Mouse (Mus musculus): ENCODE measurements around the gene Prdx1. TPM values are rescaled to one million over a fixed set of nuclear protein-coding genes. Genes with fewer than 3 reads are reported as not detected.

The Prdx1 gene
- polyA plus RNA-seq (2014; fragmentation: Nextera tagmentation; extraction: Ambion mirVana) = 1,014 and 1,024 TPM in 2 replicates

- Histone ChIP-seq H3K4me1 (ENCODE audit: control insufficient read depth, insufficient read depth, low read length) (peaks cover 9% of the 10 kb centered on the region), H3K9me3 (replicated peaks; ENCODE audit: control insufficient read depth, low read length) (no peaks in the 10 kb centered on the region), H3K27ac (ENCODE audit: low read depth, low read length) (peak within 1 kb of the TSS; percentile 92), H3K9ac (ENCODE audit: low read depth, low read length) (peak within 1 kb of the TSS; percentile 74), H3K4me3 (ENCODE audit: low read depth, low read length) (peak within 1 kb of the TSS; percentile 60), H3K36me3 (ENCODE audit: control insufficient read depth, insufficient read depth, low read length) (peaks cover 15% of the 10 kb centered on the region), H3K27me3 (ENCODE audit: control insufficient read depth, insufficient read depth, low read length) (no peaks in the 10 kb centered on the region), H3K4me2 (peak within 1 kb of the TSS; percentile 76)
- under 1% methylated on average over 56 of the region's 56 CpGs for WGBS (ENCODE audit: insufficient replicate concordance)
- ATAC-seq (replicated peaks; ENCODE audit: insufficient number of reproducible peaks, low FRiP score, low TSS enrichment) = peak; percentile 94
These were observed at the start of gene Prdx1 for GRCm38 (mm10) chr4:116685402-116686061. Prdx1 (plus strand) TSS chr4:116685544.

DNA sequence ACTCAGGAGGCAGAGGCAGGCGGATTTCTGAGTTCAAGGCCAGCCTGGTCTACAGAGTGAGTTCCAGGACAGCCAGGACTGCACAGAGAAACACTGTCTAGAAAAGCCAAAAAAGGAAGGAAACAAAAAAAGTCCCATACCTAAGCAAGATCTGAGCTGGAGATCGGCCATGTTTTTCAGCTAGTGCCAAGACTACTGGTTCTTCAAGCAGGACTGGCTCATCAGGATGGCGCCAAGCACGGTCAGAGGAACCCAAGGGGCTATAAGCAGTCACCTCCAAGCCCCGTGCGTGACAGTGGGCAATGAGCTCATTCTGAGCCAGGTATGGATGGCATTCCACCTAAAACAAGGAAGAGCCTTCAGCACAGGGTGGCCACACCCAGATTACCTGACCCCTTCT lies 46.5 kb upstream of the Prdx1 start:
- Histone ChIP-seq H3K9ac (ENCODE audit: low read depth, low read length) (no peak overlapping the region), H3K9me3 (replicated peaks; ENCODE audit: control insufficient read depth, low read length) (no peaks in the 10 kb centered on the region), H3K4me1 (ENCODE audit: control insufficient read depth, insufficient read depth, low read length) (no peaks in the 10 kb centered on the region), H3K4me2 (no peak overlapping the region), H3K36me3 (ENCODE audit: control insufficient read depth, insufficient read depth, low read length) (peaks cover 55% of the 10 kb centered on the region), H3K27ac (ENCODE audit: low read depth, low read length) (no peak overlapping the region), H3K4me3 (ENCODE audit: low read depth, low read length) (no peak overlapping the region), H3K27me3 (ENCODE audit: control insufficient read depth, insufficient read depth, low read length) (no peaks in the 10 kb centered on the region)
- no peak for ATAC-seq (replicated peaks; ENCODE audit: insufficient number of reproducible peaks, low FRiP score, low TSS enrichment)
- WGBS (ENCODE audit: insufficient replicate concordance) = 97% methylated on average over 6 of the region's 6 CpGs

- Histone ChIP-seq H3K27me3 (ENCODE audit: control insufficient read depth, insufficient read depth, low read length) (no peaks in the 10 kb centered on the region), H3K4me1 (ENCODE audit: control insufficient read depth, insufficient read depth, low read length) (peaks cover 7% of the 10 kb centered on the region; the same call in 1 of the 2 replicates), H3K9me3 (replicated peaks; ENCODE audit: control insufficient read depth, low read length) (no peaks in the 10 kb centered on the region), H3K9ac (ENCODE audit: low read depth, low read length) (no peak overlapping the region), H3K4me3 (ENCODE audit: low read depth, low read length) (no peak overlapping the region), H3K27ac (ENCODE audit: low read depth, low read length) (no peak overlapping the region), H3K36me3 (ENCODE audit: control insufficient read depth, insufficient read depth, low read length) (peaks cover 47% of the 10 kb centered on the region), H3K4me2 (no peak overlapping the region)
- no peak for ATAC-seq (replicated peaks; ENCODE audit: insufficient number of reproducible peaks, low FRiP score, low TSS enrichment)
- WGBS (ENCODE audit: insufficient replicate concordance) = 100% methylated on average over 1 of the region's 1 CpGs
These were observed 43.3 kb upstream of the Prdx1 start for GRCm38 (mm10) chr4:116642071-116642470.

DNA sequence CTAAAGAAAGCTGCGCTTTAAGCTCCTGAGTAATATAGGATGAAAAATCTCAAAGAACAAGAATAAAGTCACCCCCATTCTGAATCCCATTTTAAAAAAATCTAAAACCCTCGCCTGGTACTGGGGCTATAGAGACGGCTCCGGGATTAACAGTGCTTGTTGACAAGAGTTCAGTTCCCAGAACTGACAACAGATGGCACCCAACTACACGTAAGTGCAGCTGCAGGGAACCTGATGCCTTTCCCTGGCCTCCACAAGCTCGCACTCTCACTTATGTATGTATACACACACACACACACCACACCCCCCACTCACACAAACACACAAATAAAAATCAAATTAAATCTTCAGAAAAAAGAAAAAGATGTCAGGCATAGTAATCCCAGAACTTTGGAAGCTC lies 41.0 kb upstream of the Prdx1 start:
- 58% methylated on average over 6 of the region's 6 CpGs for WGBS (ENCODE audit: insufficient replicate concordance)
- Histone ChIP-seq H3K4me2 (no peak overlapping the region), H3K27me3 (ENCODE audit: control insufficient read depth, insufficient read depth, low read length) (no peaks in the 10 kb centered on the region), H3K9ac (ENCODE audit: low read depth, low read length) (no peak overlapping the region), H3K4me1 (ENCODE audit: control insufficient read depth, insufficient read depth, low read length) (peaks cover 7% of the 10 kb centered on the region; the same call in 1 of the 2 replicates), H3K36me3 (ENCODE audit: control insufficient read depth, insufficient read depth, low read length) (peaks cover 39% of the 10 kb centered on the region), H3K4me3 (ENCODE audit: low read depth, low read length) (no peak overlapping the region), H3K27ac (ENCODE audit: low read depth, low read length) (no peak overlapping the region), H3K9me3 (replicated peaks; ENCODE audit: control insufficient read depth, low read length) (no peaks in the 10 kb centered on the region)
- no peak for ATAC-seq (replicated peaks; ENCODE audit: insufficient number of reproducible peaks, low FRiP score, low TSS enrichment)

DNA sequence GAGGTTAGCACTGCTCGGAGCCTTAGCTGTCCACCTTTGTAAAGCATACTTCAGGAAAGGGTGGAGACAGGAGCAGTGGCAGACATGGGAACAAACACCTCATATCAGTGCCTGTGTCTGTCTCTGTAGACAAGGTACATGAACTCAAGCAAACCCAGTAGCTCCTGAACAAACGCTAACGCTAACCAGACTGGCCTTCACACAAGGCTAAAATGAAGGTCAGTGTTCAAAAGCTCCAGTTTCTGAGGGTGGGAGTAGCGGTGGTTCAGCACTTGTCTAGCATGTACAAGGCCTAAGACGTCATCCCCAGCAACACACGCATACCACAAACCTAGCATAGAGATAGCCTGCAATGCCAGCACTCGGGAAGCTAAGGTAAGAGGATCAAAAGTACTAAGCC lies 39.7 kb upstream of the Prdx1 start:
- Histone ChIP-seq H3K4me2 (peak overlapping the region; percentile 14), H3K4me3 (ENCODE audit: low read depth, low read length) (no peak overlapping the region), H3K9ac (ENCODE audit: low read depth, low read length) (no peak overlapping the region), H3K4me1 (ENCODE audit: control insufficient read depth, insufficient read depth, low read length) (peaks cover 14% of the 10 kb centered on the region), H3K27ac (ENCODE audit: low read depth, low read length) (no peak overlapping the region; the same call in 1 of the 2 replicates), H3K36me3 (ENCODE audit: control insufficient read depth, insufficient read depth, low read length) (peaks cover 32% of the 10 kb centered on the region), H3K27me3 (ENCODE audit: control insufficient read depth, insufficient read depth, low read length) (no peaks in the 10 kb centered on the region), H3K9me3 (replicated peaks; ENCODE audit: control insufficient read depth, low read length) (no peaks in the 10 kb centered on the region)
- no peak for ATAC-seq (replicated peaks; ENCODE audit: insufficient number of reproducible peaks, low FRiP score, low TSS enrichment)
- WGBS (ENCODE audit: insufficient replicate concordance) = 70% methylated on average over 7 of the region's 7 CpGs

DNA sequence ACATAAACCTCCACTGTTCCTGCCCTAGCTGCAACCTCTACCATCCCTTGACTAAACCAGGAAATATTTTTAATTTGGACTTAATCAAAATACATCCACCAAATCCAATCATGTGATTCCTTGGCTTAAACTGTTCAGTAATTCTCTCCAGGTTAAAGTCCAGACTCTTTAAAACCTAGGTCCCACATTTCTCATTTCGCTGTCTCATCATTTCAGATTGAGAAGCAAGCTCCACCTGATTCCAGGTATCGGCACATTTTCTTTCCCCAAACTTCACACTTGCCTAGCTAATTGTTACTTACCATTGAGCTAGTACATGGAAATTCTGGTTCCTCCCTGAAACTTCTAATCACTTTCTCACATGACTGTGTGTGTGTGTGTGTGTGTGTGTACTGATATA lies 35.9 kb upstream of the Prdx1 start:
- ATAC-seq (replicated peaks; ENCODE audit: insufficient number of reproducible peaks, low FRiP score, low TSS enrichment) = no peak
- Histone ChIP-seq H3K27ac (ENCODE audit: low read depth, low read length) (no peak overlapping the region), H3K36me3 (ENCODE audit: control insufficient read depth, insufficient read depth, low read length) (peaks cover 12% of the 10 kb centered on the region; the same call in 1 of the 2 replicates), H3K4me2 (peak overlapping the region; percentile 89), H3K4me3 (ENCODE audit: low read depth, low read length) (peak overlapping the region; percentile 74; the same call in 1 of the 2 replicates), H3K9ac (ENCODE audit: low read depth, low read length) (no peak overlapping the region), H3K9me3 (replicated peaks; ENCODE audit: control insufficient read depth, low read length) (no peaks in the 10 kb centered on the region), H3K4me1 (ENCODE audit: control insufficient read depth, insufficient read depth, low read length) (peaks cover 14% of the 10 kb centered on the region), H3K27me3 (ENCODE audit: control insufficient read depth, insufficient read depth, low read length) (no peaks in the 10 kb centered on the region)
- WGBS (ENCODE audit: insufficient replicate concordance) = 95% methylated on average over 2 of the region's 2 CpGs

GRCm38 (mm10) chr4:116650365-116650764 lies 35.0 kb upstream of the Prdx1 start:
- Histone ChIP-seq H3K36me3 (ENCODE audit: control insufficient read depth, insufficient read depth, low read length) (peaks cover 11% of the 10 kb centered on the region; the same call in 1 of the 2 replicates), H3K4me3 (ENCODE audit: low read depth, low read length) (peak overlapping the region; percentile 74), H3K27me3 (ENCODE audit: control insufficient read depth, insufficient read depth, low read length) (no peaks in the 10 kb centered on the region), H3K27ac (ENCODE audit: low read depth, low read length) (peak overlapping the region; percentile 91), H3K4me1 (ENCODE audit: control insufficient read depth, insufficient read depth, low read length) (peaks cover 14% of the 10 kb centered on the region), H3K4me2 (peak overlapping the region; percentile 89), H3K9me3 (replicated peaks; ENCODE audit: control insufficient read depth, low read length) (no peaks in the 10 kb centered on the region), H3K9ac (ENCODE audit: low read depth, low read length) (peak overlapping the region; percentile 93)
- 33% methylated on average over 5 of the region's 5 CpGs for WGBS (ENCODE audit: insufficient replicate concordance)
- ATAC-seq (replicated peaks; ENCODE audit: insufficient number of reproducible peaks, low FRiP score, low TSS enrichment) = no peak

DNA sequence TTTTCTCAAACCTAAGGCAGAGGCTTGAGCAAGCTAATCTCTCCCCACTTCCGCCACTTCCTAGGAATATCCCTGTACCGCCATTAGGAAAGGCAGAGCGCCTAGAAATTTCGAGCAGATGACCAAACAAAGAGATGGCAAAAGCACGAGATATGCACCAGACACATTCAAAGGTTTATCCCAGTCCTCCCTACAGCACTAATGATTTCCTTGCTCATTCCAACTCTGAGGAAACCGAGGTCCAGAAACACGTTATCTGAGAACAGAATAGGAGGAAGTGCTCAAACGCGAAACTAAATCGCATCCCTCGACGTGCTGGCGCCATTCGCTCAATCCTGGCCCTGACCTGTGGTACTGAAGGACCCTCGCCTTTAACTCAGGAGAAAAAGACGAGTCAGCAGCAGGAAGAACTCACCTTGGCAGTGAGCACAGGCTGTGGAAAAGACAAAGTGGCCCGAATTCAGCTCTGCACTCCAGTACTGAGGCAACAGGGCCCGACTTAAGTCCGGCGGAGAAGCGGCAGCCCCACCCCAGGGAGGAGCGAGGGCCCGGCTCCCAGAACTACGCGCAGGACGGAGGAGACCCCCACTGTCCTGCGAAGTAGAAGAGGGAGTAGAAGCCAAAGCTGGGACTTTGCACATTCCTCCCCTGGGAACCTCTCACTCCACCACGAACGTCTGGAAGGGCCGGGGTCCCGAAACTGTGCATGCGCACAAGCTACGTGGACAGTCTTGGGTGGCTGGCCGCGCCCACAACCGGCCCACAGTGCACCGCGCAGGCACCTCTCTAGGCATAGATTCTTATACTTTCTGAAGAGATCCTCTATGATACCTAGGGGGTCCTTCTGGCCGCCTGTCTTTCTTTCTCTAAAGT lies 34.2 kb upstream of the Prdx1 start, which contains the start of gene Akr1a1:
Gene Akr1a1 (minus strand): TSS at position 757 of the 873 bp plus-strand sequence.
- Histone ChIP-seq H3K9me3 (replicated peaks; ENCODE audit: control insufficient read depth, low read length) (no peaks in the 10 kb centered on the region), H3K27ac (ENCODE audit: low read depth, low read length) (peak within 1 kb of the TSS; percentile 91), H3K27me3 (ENCODE audit: control insufficient read depth, insufficient read depth, low read length) (no peaks in the 10 kb centered on the region), H3K4me2 (peak within 1 kb of the TSS; percentile 89), H3K36me3 (ENCODE audit: control insufficient read depth, insufficient read depth, low read length) (peaks cover 10% of the 10 kb centered on the region; the same call in 1 of the 2 replicates), H3K9ac (ENCODE audit: low read depth, low read length) (peak within 1 kb of the TSS; percentile 93), H3K4me3 (ENCODE audit: low read depth, low read length) (peak within 1 kb of the TSS; percentile 74), H3K4me1 (ENCODE audit: control insufficient read depth, insufficient read depth, low read length) (peaks cover 8% of the 10 kb centered on the region)
- WGBS (ENCODE audit: insufficient replicate concordance) = under 1% methylated on average over 39 of the region's 39 CpGs
- peak; percentile 93 for ATAC-seq (replicated peaks; ENCODE audit: insufficient number of reproducible peaks, low FRiP score, low TSS enrichment)
